Mouse (Mus musculus) stomach, postnatal 0 days (tissue): ENCODE measurements around the gene Ssc4d.

Source experiments
- CTCF ChIP-seq: IDR thresholded peaks from 2 replicates; pipeline ENCODE4 v1.5.1; 2016; ENCODE audit warnings: antibody characterized with exemption, low read depth, mild to moderate bottlenecking, moderate library complexity
- EP300 ChIP-seq: optimal IDR thresholded peaks from 2 replicates; pipeline ENCODE3; 2016; ENCODE audit warnings: antibody characterized with exemption

DNA sequence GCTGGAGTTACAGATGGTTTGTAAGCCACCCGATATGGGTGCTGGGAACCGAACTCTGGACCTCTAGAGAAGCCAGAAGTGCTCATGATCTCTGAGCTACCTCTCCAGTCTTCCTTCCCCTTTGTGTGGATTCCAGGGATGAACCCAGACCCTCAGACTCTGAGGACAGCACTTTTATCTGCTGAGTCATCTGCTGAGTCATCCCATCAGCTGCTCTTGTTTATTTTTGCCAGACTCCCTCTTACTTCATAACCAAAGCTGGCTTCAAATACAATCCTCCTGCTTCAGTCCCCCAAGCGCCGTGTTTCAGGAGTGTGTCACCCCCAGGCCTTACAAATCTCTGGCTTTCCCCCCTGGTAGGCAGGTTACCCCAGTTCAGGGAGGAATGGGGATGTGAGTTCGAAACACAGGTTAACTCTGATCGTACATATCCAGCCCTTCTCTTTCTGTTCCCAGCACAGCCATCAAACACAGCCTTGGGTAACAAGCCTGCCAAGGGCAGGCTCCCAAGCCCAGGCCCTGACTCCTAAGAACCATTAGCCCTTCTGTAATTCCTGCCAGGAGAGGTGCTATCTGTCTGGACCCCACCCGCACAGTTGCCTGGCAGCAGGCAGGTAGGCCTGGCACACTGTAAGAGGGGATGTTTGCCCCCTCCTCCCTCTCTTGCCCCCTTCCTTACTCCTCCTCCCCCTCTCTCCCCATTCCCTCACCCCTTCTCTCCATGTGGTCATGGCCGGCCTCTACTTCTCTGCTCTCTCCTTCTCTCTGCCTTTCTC lies 1.8 kb upstream of the Ssc4d start:
- TF ChIP-seq CTCF = no peak
- no peak for TF ChIP-seq EP300
